Mouse (Mus musculus): Measurements from ENCODE around the gene Otud7a.

- TF ChIP-seq POLR2A (IDR thresholded peaks at IDR 0.05; ENCODE audit: extremely low read depth, insufficient read depth, low read length) (no peak), CTCF (IDR thresholded peaks at IDR 0.05; ENCODE audit: extremely low read depth, insufficient read depth, low read length) (no peak)
Observed at GRCm38 (mm10) chr7:63729605-63730004, 285.1 kb downstream of the Otud7a start.
